Mouse (Mus musculus) G1E (cell line): ENCODE results near the gene Adgrl3.

ENCODE experiments used
- CTCF ChIP-seq: IDR thresholded peaks from 2 replicates; pipeline ENCODE4 v1.5.1; 2012; ENCODE audit warnings: low read depth, low read length, inconsistent platforms, mixed read lengths
- GATA1 ChIP-seq: IDR thresholded peaks from 2 replicates; pipeline ENCODE4 v1.6.1; 2012; ENCODE audit warnings: borderline replicate concordance, low read length, inconsistent platforms, mixed read lengths
- POLR2AphosphoS5 ChIP-seq: IDR thresholded peaks from 2 replicates; pipeline ENCODE4 v1.6.1; 2012; ENCODE audit warnings: low read depth, low read length, inconsistent platforms; ENCODE audit not compliant: insufficient replicate concordance
- TAL1 ChIP-seq: conservative IDR thresholded peaks from 2 replicates; pipeline ENCODE4 v1.6.1; 2012; ENCODE audit warnings: low read depth, low read length, inconsistent platforms, mixed read lengths

DNA sequence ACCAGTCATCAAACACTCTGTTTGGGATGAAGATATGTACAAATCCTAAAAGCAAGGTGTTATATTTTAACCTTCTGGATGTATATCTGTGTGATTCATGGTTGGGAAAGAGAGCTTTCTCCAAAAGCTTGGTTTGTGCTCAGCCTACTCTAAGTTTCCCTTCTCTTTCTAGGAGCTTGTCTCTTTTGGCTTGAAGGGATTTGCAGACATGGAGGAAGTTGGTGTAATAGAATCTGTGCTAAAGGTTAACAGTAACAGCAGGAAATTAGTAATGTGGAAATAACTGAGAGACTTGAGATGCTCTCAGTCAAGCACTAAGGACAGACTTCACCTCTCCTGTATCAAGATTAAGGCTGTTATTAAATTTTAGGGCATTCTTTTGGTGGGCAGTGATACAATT, 17.2 kb downstream of the Adgrl3 start:
- TF ChIP-seq CTCF (no peak), TAL1 (no peak), GATA1 (no peak), POLR2AphosphoS5 (no peak)
